Mouse (Mus musculus) CD4-positive, CD25-positive, alpha-beta regulatory T cell, adult 2 months (primary cell): ENCODE data around the gene Tnfaip6.
A peak's percentile ranks its signal among the peaks of the same experiment; 100 is the strongest.

Source experiments
- DNase-seq: peaks from one replicate; pipeline ENCODE4 v3.0.0-alpha.2; 2012; ENCODE audit warnings: low read depth, low spot score

Gene Tnfaip6

GRCm38 (mm10) chr2:52052335-52052734, 14.5 kb downstream of the Tnfaip6 start:
- no peak for DNase-seq

GRCm38 (mm10) chr2:52053502-52053901, 15.7 kb downstream of the Tnfaip6 start:
- DNase-seq = no peak

DNA sequence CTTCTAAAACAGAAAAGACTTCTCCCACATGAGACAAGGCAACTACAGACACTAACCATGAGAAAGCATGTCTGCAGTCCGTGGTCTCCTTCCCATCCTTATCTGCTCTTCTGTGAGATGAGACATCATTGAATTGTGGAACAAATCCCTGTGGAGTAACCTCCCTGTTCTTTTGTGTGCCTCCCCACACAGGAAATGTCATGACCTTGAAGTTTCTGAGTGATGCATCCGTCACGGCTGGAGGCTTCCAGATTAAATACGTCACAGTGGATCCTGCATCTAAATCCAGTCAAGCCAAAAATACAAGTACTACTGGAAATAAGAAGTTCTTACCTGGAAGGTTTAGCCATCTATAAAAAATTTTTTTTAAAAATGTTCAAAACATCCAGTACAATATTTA, 17.8 kb downstream of the Tnfaip6 start:
- DNase-seq = no peak

GRCm38 (mm10) chr2:52057099-52057498, 19.3 kb downstream of the Tnfaip6 start:
- no peak for DNase-seq

DNA sequence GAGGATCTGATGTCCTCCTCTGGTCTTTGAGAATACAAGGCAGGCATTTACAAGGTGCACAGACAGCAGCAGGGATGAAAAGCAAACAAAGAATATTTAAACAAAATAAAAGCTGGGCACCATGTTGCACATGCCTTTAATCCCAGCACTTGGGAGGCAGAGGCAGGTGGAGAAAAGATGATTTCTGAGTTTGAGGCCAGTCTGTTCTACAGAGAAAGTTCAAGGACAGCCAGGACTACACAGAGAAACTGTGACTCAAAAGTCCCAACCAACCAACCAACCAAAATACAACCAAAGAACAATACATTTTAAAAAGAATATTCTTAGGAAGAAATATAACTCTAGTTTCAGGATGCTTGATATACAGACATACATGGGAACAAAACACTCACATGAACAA, 19.9 kb downstream of the Tnfaip6 start:
- no peak for DNase-seq

DNA sequence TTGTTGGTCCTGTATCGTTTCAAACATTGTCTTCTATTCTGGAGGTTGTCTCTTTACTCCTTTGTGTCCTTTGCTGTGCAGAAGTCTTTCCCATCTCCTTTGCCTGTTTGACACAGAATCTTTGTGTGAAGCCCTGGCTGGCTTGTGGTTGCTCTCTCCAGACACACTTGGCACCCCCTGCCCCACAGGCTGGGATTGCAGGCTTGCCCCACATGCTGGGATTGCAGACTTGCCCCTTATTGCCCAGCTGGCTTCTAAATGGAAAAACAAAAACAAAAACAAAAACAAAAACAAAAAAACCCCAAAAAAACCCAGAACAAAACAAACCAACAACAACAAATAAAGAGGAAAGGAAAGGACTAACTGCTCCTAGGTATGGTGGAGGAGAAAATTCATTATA, 30.8 kb downstream of the Tnfaip6 start:
- no peak for DNase-seq

- DNase-seq = no peak
Observed at GRCm38 (mm10) chr2:52070816-52071215, 33.0 kb downstream of the Tnfaip6 start.

DNA sequence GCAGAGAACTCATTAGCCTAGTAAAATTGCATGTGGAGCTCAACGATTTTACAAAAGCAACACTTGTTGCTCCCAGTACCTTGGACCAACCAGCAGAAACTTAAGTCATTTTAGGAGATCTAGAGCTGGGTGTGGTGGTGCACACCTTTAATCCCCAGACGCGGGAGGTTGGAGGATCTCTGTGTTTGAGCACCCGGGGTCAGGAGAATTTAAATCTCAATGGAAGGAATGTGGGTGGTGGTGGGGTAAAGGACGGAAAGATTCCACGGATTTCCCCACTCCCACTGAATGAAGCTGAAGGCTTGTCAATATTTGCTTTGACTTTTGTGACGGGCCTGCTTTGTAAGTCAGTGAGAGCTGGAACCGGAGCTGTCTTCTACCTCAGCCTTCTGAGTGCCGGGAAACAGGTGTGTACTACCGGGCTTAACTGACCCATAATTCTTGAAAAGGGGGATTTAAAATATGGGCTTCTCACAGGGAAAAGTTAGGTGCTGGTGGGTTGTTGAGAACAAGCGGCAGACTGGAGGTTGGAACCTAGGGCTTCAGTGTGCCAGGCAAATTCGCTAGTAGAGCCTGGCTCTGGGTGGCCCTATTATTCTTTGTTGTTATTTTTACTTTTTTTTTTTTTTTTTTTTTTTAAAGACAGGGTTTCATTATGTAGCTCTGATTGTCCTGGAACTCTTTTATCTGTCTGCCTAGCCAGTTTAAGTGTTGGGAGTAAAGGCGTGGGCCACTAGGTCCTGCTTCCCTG, 33.6 kb downstream of the Tnfaip6 start:
- no peak for DNase-seq

GRCm38 (mm10) chr2:52072065-52072490, 34.3 kb downstream of the Tnfaip6 start:
- DNase-seq = peak; percentile 48

- peak; percentile 84 for DNase-seq
Observed at GRCm38 (mm10) chr2:52072491-52073140, 34.8 kb downstream of the Tnfaip6 start, which contains the start of gene Rif1. Gene Rif1 (plus strand): TSS chr2:52072832.

DNA sequence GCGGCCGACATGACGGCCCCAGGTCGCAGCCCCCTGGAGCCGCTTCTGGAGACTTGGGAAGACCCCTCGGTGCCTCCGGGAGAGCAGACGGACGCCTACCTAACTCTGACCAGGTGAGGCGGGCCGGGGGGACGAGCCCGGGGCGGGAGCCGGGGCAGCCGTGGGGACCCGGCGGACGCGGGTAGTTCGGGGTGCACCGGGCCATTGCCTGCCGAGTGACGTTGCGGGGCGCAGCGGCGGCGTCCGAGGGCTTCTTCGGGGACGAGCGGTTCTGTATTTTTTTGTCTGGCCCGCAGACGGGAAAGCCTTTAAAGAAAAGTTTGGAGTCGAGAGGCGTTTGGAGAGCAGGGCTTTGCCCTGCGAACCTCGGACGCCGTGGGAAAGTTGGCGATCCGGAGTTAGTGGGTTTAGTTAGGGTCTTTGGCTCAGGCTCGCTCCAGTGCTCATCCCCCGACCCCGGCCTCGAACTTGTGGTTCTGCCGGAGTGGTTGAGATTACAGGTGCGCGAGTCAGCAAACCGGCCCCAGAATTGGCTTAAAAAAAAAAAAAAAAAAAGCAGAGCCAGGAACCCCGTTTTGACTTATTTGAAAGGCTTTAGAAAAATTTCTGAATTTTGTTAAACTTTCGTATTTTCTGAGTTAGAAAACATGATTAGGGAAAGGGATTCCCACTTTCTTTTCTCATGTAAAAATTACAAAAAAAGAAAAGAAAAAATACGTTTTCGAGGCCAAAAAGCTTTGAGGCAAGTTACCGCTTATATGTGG, 35.5 kb downstream of the Tnfaip6 start:
- no peak for DNase-seq

GRCm38 (mm10) chr2:52078666-52079065, 40.9 kb downstream of the Tnfaip6 start:
- no peak for DNase-seq

GRCm38 (mm10) chr2:52084013-52084412, 46.2 kb downstream of the Tnfaip6 start:
- DNase-seq = no peak

- no peak for DNase-seq
Observed at GRCm38 (mm10) chr2:52084571-52084970, 46.8 kb downstream of the Tnfaip6 start.
